8 mouse cellular contexts compared by ENCODE assay signal in the genomic region with DNA sequence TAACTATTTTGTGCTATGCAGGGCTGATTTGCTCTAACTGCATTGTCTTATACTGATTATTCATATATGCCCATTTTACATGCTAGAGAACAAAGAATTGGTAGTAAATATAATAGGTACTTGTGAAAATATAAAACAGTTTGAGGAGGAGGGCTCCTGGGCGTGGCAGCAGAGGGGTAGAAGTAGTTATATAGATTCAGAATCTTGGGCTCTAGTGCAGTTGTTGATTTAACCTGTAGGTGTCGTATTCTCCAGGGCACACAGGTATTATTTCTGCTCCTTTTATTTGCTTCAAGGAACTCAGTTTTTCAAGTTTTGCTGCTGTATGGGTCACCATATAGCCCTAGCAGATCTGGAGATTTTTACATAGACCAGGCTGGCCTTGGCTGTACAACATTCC. TPM values are rescaled to one million over a fixed set of nuclear protein-coding genes. Genes with fewer than 3 reads are reported as not detected.
DNase-seq lines count a peak whose midpoint lies in the region; ATAC-seq and TF ChIP-seq lines count a peak whose summit lies in the region.

No protein-coding gene starts in this region.

- peaks cover 11% of the 10 kb centered on the region for H3K4me1 ChIP-seq in embryonic facial prominence, embryonic 15.5 days
- H3K4me1 ChIP-seq in limb, embryonic 15.5 days = peaks cover 11% of the 10 kb centered on the region
- H3K4me1 ChIP-seq in stomach, postnatal 0 days (replicated peaks; ENCODE audit: control insufficient read depth, insufficient read depth) = no peaks in the 10 kb centered on the region

- intact Hi-C loops in left cerebral cortex, postnatal 10 days (cut with DNase I) = loop anchor here (2.0 to 10.0 kb wide), 2 partner anchors 133 to 487 kb away; no protein-coding TSS in a partner anchor

- 0 out of 2 replicates have a peak overlapping the region, but pooled peaks have one; percentile 67 for H3K9ac ChIP-seq in embryonic facial prominence, embryonic 15.5 days
- H3K9ac ChIP-seq in limb, embryonic 15.5 days = no peak overlapping the region
- H3K9ac ChIP-seq in stomach, postnatal 0 days (ENCODE audit: low read length) = no peak overlapping the region

- no peaks in the 10 kb centered on the region for H3K9me3 ChIP-seq in embryonic facial prominence, embryonic 15.5 days (replicated peaks)
- no peaks in the 10 kb centered on the region for H3K9me3 ChIP-seq in limb, embryonic 15.5 days
- H3K9me3 ChIP-seq in stomach, postnatal 0 days (ENCODE audit: control insufficient read depth, low read length) = no peaks in the 10 kb centered on the region

- peak overlapping the region; percentile 50 for H3K4me2 ChIP-seq in embryonic facial prominence, embryonic 15.5 days (replicated peaks)
- peak overlapping the region; percentile 30 for H3K4me2 ChIP-seq in limb, embryonic 15.5 days
- peak overlapping the region; percentile 55 for H3K4me2 ChIP-seq in stomach, postnatal 0 days (replicated peaks; ENCODE audit: low read depth)

- DNase-seq in cerebellum, adult 9-10 months = peak; percentile 32
- DNase-seq in 416B (ENCODE audit: low read depth) = peak; percentile 46
- no peak for DNase-seq in stomach, postnatal 0 days (ENCODE audit: low spot score)
- no peak for DNase-seq in left cerebral cortex, postnatal 10 days (ENCODE audit: extremely low spot score in 1 of 2, low spot score in 2 of 2)

- H3K4me3 ChIP-seq in embryonic facial prominence, embryonic 15.5 days (replicated peaks) = peak overlapping the region; percentile 84
- peak overlapping the region; percentile 96 for H3K4me3 ChIP-seq in limb, embryonic 15.5 days
- H3K4me3 ChIP-seq in stomach, postnatal 0 days (ENCODE audit: low read depth, low read length) = peak overlapping the region; percentile 95; the same call in 1 of the 2 replicates

- H3K36me3 ChIP-seq in embryonic facial prominence, embryonic 15.5 days = no peaks in the 10 kb centered on the region
- no peaks in the 10 kb centered on the region for H3K36me3 ChIP-seq in limb, embryonic 15.5 days
- no peaks in the 10 kb centered on the region for H3K36me3 ChIP-seq in stomach, postnatal 0 days (ENCODE audit: control insufficient read depth, insufficient read depth, low read length)

- no peak for ATAC-seq in cerebellum, adult (ENCODE audit: insufficient number of reproducible peaks, low FRiP score, low TSS enrichment)
- no peak for ATAC-seq in embryonic facial prominence, embryonic 15.5 days (ENCODE audit: insufficient number of reproducible peaks, low FRiP score, low TSS enrichment, low read depth)
- ATAC-seq in limb, embryonic 15.5 days (ENCODE audit: insufficient number of reproducible peaks, low FRiP score, low TSS enrichment, low read depth) = no peak
- ATAC-seq in stomach, postnatal 0 days (ENCODE audit: low FRiP score, low TSS enrichment) = no peak
- no peak for ATAC-seq in monocyte, adult 5-6 weeks (replicated peaks; ENCODE audit: insufficient number of reproducible peaks, low FRiP score, low TSS enrichment, poor library complexity, severe bottlenecking)

- no peaks in the 10 kb centered on the region for H3K27me3 ChIP-seq in embryonic facial prominence, embryonic 15.5 days
- H3K27me3 ChIP-seq in limb, embryonic 15.5 days = no peaks in the 10 kb centered on the region
- no peaks in the 10 kb centered on the region for H3K27me3 ChIP-seq in stomach, postnatal 0 days (ENCODE audit: control insufficient read depth, insufficient read depth, low read length)

- TF ChIP-seq EP300 in stomach, postnatal 0 days (optimal IDR thresholded peaks at IDR 0.05) = no peak

- peak; percentile 62 for TF ChIP-seq CTCF in stomach, postnatal 0 days (IDR thresholded peaks at IDR 0.05; ENCODE audit: low read depth)

- 66% methylated on average over 2 of the region's 2 CpGs for WGBS in embryonic facial prominence, embryonic 15.5 days
- 68% methylated on average over 2 of the region's 2 CpGs for WGBS in limb, embryonic 15.5 days
- WGBS in stomach, postnatal 0 days = 60% methylated on average over 2 of the region's 2 CpGs

- H3K27ac ChIP-seq in embryonic facial prominence, embryonic 15.5 days (replicated peaks) = no peak overlapping the region
- H3K27ac ChIP-seq in limb, embryonic 15.5 days = no peak overlapping the region
- H3K27ac ChIP-seq in stomach, postnatal 0 days (replicated peaks) = no peak overlapping the region

RNA-seq across cellular contexts. Expression of a gene that starts 1.1 kb away (rescaled TPM):
- polyA plus RNA-seq in embryonic facial prominence, embryonic 15.5 days (2015; fragmentation: Nextera tagmentation; extraction: Ambion mirVana) = 8.5 and 9.3 TPM in 2 replicates
- polyA plus RNA-seq in limb, embryonic 15.5 days (2015; fragmentation: Nextera tagmentation; extraction: Ambion mirVana) = 7.9 and 8.5 TPM in 2 replicates
- polyA plus RNA-seq in stomach, postnatal 0 days (2015; fragmentation: Nextera tagmentation; extraction: Ambion mirVana) = 2.4 and 2.9 TPM in 2 replicates
- total RNA-seq in left cerebral cortex, postnatal 10 days (2021) = 1 to 10 TPM; 4.0 to 4.2 TPM
- total RNA-seq in monocyte, adult 5-6 weeks (2017) = 17.8 to 39.0 TPM (median 23.6 TPM) in 3 replicates

Comparison
In these comparisons a context has a peak if more than half of its experiments do, and no peak if none do; other contexts are left out.
1. DNase-seq: peak in cerebellum, adult 9-10 months (single experiment) and 416B (single experiment); none in stomach, postnatal 0 days (single experiment) and left cerebral cortex, postnatal 10 days (0 of 2).
2. Peak in every context shown above with its lines, with median percentiles within 50 percentile points of each other: H3K4me2 ChIP-seq and H3K4me3 ChIP-seq.